Mouse (Mus musculus) liver, postnatal 0 days (tissue): ENCODE measurements at regions not wholly inside any gene's neighbourhood (a gene's known extent, or its start where the extent isn't known, plus 50 kb on each side); places are given as distances from the start of the nearest gene placed in this dataset.

Experiments
- ATAC-seq: fragments of 200-750 bp; cut with Nextera tagmentation; 2 replicates; pipeline ENCODE4 v1.8.0; 2017; ENCODE audit warnings: mild to moderate bottlenecking, moderate library complexity
- DNase-seq: peaks from one replicate; pipeline ENCODE4 v3.0.0-alpha.2; 2016
- H3K27ac ChIP-seq: fragments of 300-500 bp; sonication (generic); 2 replicates; pipeline ENCODE4 v1.5.1; 2014; ENCODE audit warnings: antibody characterized with exemption, moderate library complexity, mild to moderate bottlenecking, low read depth
- H3K27me3 ChIP-seq: fragments of 300-500 bp; sonication (generic); 2 replicates; pipeline ENCODE4 v1.6.1; 2014; ENCODE audit warnings: low read length, control low read depth, mixed read lengths; ENCODE audit not compliant: insufficient read depth
- H3K36me3 ChIP-seq: fragments of 300-500 bp; sonication (generic); replicated peaks from 2 replicates; pipeline ENCODE4 v1.6.1; 2014; ENCODE audit warnings: mild to moderate bottlenecking, control low read depth, low read length, moderate library complexity, mixed read lengths; ENCODE audit not compliant: insufficient read depth
- H3K4me1 ChIP-seq: fragments of 300-500 bp; sonication (generic); 2 replicates; pipeline ENCODE4 v1.6.1; 2014; ENCODE audit warnings: antibody characterized with exemption, mild to moderate bottlenecking, control low read depth; ENCODE audit not compliant: insufficient read depth
- H3K4me2 ChIP-seq: fragments of 300-500 bp; sonication (generic); 2 replicates; pipeline ENCODE4 v1.6.1; 2014; ENCODE audit warnings: low read depth, mild to moderate bottlenecking, low read length, moderate library complexity, mixed read lengths
- H3K4me3 ChIP-seq: fragments of 300-500 bp; sonication (generic); 2 replicates; pipeline ENCODE4 v1.5.1; 2014; ENCODE audit warnings: low read depth, low read length
- H3K9ac ChIP-seq: fragments of 300-500 bp; sonication (generic); replicated peaks from 2 replicates; pipeline ENCODE4 v1.6.1; 2014; ENCODE audit warnings: mild to moderate bottlenecking, moderate library complexity
- H3K9me3 ChIP-seq: fragments of 300-500 bp; sonication (generic); 2 replicates; pipeline ENCODE4 v1.6.1; 2016; ENCODE audit warnings: mild to moderate bottlenecking, control low read depth, low read length, mixed read lengths
- CTCF ChIP-seq: sonication (generic); IDR thresholded peaks from 2 replicates; pipeline ENCODE4 v1.5.1; 2016; ENCODE audit warnings: antibody characterized with exemption, low read depth
- EP300 ChIP-seq: IDR thresholded peaks from 2 replicates; pipeline ENCODE4 v1.6.1; 2016; ENCODE audit warnings: antibody characterized with exemption, low read depth, mild to moderate bottlenecking
- WGBS: fragments of 180-500 bp; shearing (Covaris S2); extraction: QIAGEN DNeasy Blood & Tissue Kit; methylation state at CpG from one replicate; pipeline ENCODE4 v1.1.7; 2014; ENCODE audit not compliant: insufficient replicate concordance; 5-methylcytosine and 5-hydroxymethylcytosine counted together

DNA sequence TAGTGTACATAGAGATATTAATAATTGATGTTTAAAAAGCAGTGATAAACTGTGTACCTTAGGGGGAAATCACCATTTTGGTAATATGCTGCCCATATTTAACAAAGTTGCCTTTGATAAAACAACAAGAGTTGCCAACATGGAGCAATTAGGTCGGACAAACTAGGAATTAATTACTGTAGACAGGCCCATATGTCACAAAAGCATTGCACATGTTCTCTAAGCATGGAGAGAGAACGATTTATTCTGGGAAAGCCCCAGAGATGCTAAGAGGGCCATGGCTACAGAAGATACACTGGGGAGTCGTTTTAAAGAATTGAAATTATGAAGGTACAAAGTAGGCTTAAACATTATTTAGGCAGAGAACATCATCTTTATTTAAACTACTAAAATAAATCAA, 921.8 kb downstream of the Stpg2 start:
- no peak for TF ChIP-seq EP300
- TF ChIP-seq CTCF = no peak
- H3K9me3 ChIP-seq = no peaks in the 10 kb centered on the region
- H3K27me3 ChIP-seq = no peaks in the 10 kb centered on the region
- no peaks in the 10 kb centered on the region for H3K4me1 ChIP-seq
- H3K4me3 ChIP-seq = no peak overlapping the region
- DNase-seq (no peak), ATAC-seq (no peak)
- H3K27ac ChIP-seq = no peak overlapping the region
- H3K4me2 ChIP-seq = no peak overlapping the region
- whole genome bisulfite sequencing = 56% methylated on average over 3 of the region's 3 CpGs
- no peak overlapping the region for H3K9ac ChIP-seq
- H3K36me3 ChIP-seq = no peaks in the 10 kb centered on the region

DNA sequence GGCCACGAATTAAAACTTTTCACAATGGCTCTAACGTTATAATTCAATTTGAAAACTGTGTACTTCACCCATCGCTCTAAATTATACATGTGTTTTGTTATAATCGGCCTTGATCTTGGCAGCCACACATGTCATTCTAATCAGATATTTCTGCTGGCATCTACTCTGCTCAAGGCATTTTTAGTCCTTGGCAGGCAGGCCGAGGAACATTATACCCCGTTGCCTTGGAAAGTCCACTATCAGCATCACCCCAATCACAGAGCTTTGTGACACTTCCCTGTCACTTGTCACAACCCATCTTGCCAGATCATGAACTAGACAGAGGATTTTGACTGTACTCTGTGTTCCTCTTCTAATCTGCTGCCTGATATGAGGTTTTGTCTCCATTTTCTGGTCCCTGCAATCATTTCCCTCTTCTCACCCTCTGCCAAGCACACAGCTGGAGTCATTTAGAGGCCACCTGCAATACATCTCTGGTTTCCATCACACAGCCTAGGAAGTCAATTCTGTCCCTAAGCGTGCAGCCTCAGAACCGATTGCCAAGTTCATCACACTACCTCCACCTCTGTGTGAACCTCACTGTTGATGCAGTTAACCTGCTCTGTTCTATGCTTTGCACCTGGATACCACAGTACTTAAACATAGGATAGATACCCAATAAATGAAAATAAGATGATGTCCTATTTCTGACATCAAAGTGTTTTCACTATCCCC, 923.7 kb downstream of the Stpg2 start:
- ATAC-seq (no peak), DNase-seq (no peak)
- no peak for TF ChIP-seq EP300
- TF ChIP-seq CTCF = no peak
- WGBS = 81% methylated on average over 8 of the region's 8 CpGs
- Histone ChIP-seq H3K9me3 (no peaks in the 10 kb centered on the region), H3K4me3 (no peak overlapping the region), H3K4me2 (no peak overlapping the region), H3K9ac (no peak overlapping the region), H3K36me3 (no peaks in the 10 kb centered on the region), H3K4me1 (no peaks in the 10 kb centered on the region), H3K27me3 (no peaks in the 10 kb centered on the region), H3K27ac (no peak overlapping the region)

DNA sequence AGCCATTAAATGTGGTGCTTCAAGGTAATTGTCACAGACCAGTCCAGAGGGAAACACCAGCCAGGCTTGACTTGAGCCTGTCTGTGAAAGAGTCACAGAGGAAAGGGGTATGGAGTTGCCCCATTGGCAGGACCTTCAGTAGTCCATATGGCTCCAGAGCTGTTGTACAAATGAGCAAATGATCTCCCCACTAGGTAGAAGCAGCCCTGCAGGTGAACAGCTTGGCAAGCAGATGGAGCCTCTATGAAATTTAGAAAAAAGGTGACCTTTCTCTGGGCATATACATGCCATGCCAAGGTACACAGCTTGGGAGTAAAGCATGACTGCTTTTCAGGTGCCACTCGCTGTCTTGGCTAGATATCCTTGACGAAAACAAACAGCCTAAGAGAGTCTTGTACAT, 938.4 kb downstream of the Stpg2 start:
- Histone ChIP-seq H3K4me1 (no peaks in the 10 kb centered on the region), H3K36me3 (no peaks in the 10 kb centered on the region), H3K9me3 (no peaks in the 10 kb centered on the region), H3K27ac (no peak overlapping the region), H3K4me3 (no peak overlapping the region), H3K9ac (no peak overlapping the region), H3K4me2 (no peak overlapping the region), H3K27me3 (no peaks in the 10 kb centered on the region)
- 79% methylated on average over 2 of the region's 2 CpGs for WGBS
- DNase-seq (no peak), ATAC-seq (no peak)
- TF ChIP-seq CTCF (no peak), EP300 (no peak)

DNA sequence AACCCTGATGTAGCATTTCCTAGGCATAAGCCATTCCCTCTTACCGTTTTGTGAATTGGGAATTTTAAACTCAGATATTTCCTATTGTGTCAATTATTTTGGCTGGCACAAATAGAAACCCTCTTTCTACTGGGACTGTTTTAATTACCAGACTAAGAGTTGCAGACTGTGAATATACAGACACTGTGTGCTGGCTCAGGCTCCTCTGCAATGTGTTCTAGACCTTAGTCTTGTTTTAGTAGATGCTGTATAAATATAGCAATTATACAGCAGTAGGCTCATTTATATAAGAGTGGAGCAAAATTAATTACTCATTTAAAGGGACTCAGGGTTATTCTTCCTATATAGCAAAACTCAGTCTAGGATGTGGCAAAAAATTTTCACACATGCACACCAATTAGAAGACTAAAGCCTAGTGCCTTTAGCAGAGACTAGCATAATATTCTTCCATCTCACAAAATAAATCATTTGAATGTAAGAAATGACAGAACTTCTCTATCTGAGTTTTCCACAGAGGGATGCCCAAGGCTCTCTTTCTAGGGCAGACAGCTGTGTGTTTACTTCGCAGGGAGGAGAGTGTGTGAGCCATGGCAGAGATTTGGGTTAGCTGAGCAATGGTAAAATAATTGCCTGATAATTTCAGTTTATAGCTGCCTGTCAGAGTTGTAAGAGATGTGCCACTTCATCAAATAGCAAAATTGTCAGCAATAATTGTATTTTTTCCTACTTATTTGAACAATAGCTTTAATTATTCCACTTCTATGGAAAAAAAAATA, 941.9 kb downstream of the Stpg2 start:
- Histone ChIP-seq H3K27ac (no peak overlapping the region), H3K9ac (no peak overlapping the region), H3K36me3 (no peaks in the 10 kb centered on the region), H3K4me2 (no peak overlapping the region), H3K4me3 (no peak overlapping the region), H3K9me3 (no peaks in the 10 kb centered on the region), H3K4me1 (no peaks in the 10 kb centered on the region), H3K27me3 (no peaks in the 10 kb centered on the region)
- 74% methylated on average over 2 of the region's 2 CpGs for WGBS
- DNase-seq = no peak
- ATAC-seq = no peak
- TF ChIP-seq EP300 = no peak
- TF ChIP-seq CTCF = no peak

DNA sequence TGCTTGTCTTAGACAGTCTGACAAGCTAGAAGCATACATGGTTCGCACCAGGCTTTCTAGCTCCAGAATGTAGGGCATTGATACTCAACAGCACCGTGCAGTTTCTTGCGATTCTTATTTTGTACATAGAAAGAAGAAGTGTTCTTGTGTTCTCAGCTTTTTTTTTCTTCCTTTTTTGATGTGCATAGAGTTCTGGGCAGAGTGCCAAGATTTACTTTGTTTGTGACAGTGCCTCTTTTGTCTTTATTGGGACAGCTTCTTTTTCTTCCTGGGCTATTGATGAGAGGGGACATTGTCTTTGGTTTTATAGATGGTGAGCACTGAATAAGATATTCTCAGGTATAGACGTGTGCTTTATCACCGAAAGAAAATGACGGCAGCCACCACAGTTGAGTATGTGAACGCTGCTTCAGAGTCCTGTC, 945.0 kb downstream of the Stpg2 start:
- ATAC-seq = no peak
- TF ChIP-seq CTCF (no peak), EP300 (no peak)
- H3K4me1 ChIP-seq = no peaks in the 10 kb centered on the region
- H3K27me3 ChIP-seq = no peaks in the 10 kb centered on the region
- WGBS = 77% methylated on average over 7 of the region's 7 CpGs
- H3K9me3 ChIP-seq = no peaks in the 10 kb centered on the region; the same call in 1 of the 2 replicates
- H3K4me3 ChIP-seq = no peak overlapping the region
- H3K36me3 ChIP-seq = no peaks in the 10 kb centered on the region
- H3K9ac ChIP-seq = no peak overlapping the region
- H3K4me2 ChIP-seq = no peak overlapping the region
- no peak overlapping the region for H3K27ac ChIP-seq
- no peak for DNase-seq

DNA sequence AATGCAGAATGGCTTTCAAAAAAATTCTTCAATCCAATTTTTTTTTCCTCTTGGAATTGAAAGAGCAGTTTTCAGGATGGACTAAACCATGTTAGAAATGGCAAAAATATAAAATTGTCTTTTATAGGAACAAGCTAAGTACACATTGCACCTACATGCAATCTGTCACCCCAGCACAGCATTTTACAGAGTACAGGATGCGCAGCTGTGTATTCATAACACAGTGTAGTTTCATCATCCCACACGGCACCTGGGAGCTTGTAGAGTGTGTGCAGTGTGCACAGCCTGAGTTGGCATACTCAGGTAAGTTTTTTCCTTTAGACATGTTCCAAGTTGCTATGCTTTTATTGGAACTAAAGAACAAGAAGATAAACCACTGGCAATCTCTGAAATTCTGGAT, 974.0 kb downstream of the Stpg2 start:
- Histone ChIP-seq H3K27me3 (no peaks in the 10 kb centered on the region), H3K4me1 (no peaks in the 10 kb centered on the region), H3K9me3 (no peaks in the 10 kb centered on the region), H3K27ac (no peak overlapping the region), H3K4me2 (no peak overlapping the region), H3K9ac (no peak overlapping the region), H3K36me3 (no peaks in the 10 kb centered on the region), H3K4me3 (no peak overlapping the region)
- WGBS = 72% methylated on average over 2 of the region's 2 CpGs
- DNase-seq (no peak), ATAC-seq (no peak)
- TF ChIP-seq EP300 = no peak
- TF ChIP-seq CTCF = no peak
